Mouse (Mus musculus) fat pad, adult 2 months (tissue): ENCODE measurements around the gene Arl15.
A peak's percentile ranks its signal among the peaks of the same experiment; 100 is the strongest.

Experiments
- DNase-seq: peaks from one replicate; pipeline ENCODE4 v3.0.0-alpha.2; 2011; ENCODE audit warnings: low read depth, low spot score; ENCODE audit errors: extremely low read depth

Arl15 gene

GRCm38 (mm10) chr13:113981461-113982000 lies 187.2 kb downstream of the Arl15 start:
- no peak for DNase-seq

DNA sequence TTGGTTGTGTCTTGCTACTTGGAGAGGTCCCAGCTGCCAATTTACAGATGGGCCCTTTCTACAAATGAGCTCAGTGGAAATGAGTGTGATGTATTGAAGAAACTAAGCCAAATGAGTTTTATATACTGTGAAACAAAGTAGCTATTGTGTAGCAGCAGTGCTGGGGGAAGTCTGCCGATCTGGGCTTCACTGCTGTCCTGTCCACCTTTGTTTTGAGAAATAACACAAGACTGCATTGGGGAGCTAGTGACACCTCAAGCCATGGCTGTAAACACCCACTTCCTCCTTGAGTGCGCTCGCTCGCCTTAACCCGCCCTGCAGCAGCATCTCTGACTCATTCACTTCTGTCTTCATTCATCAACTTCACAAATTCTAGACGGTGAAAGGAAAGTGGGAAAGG lies 189.3 kb downstream of the Arl15 start:
- DNase-seq: no peak

GRCm38 (mm10) chr13:113984491-113984890 lies 190.2 kb downstream of the Arl15 start:
- no peak for DNase-seq

GRCm38 (mm10) chr13:113986864-113987562 lies 192.7 kb downstream of the Arl15 start:
- DNase-seq: peak; percentile 21

DNA sequence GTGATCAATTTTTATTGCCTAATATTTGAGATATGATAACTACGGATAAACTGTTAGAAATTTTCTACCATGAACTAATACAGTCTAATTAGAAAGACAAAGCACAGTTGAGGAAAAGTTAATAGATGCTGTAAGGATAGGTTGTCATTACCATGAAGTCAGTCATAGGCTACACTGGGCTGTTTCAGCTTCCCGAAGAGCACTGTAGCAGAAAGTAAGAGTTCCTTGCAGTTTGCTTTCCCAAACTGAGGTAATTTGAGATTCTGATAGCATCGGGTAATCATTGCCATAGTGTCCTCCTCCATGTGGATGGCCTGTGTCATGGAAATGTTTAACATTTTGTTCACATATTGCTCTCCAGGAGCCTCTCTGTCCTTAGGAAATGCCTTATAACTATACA lies 195.9 kb downstream of the Arl15 start:
- no peak for DNase-seq

GRCm38 (mm10) chr13:113990701-113991100 lies 196.4 kb downstream of the Arl15 start:
- DNase-seq: peak; percentile 7

GRCm38 (mm10) chr13:113993066-113993465 lies 198.8 kb downstream of the Arl15 start:
- DNase-seq: no peak

DNA sequence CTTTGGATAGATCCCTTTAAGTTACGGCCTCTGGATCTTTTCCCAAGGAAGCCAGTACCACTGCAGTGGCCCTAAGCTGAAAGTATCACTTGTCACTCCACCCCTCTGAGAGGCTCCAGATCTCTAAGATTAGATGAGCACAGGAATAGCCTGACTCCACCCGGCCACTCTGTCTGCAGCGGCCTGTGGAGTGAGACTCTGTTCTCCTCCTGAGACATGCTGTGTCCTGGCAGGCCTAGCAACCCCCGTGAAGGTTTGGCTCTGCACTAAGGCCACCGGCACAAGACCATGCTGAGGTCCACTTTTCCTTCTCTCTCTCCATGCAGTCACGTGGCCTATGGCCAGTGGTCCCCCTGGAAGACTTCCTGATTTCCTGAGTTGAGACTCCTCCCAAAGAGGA lies 200.3 kb downstream of the Arl15 start:
- no peak for DNase-seq

DNA sequence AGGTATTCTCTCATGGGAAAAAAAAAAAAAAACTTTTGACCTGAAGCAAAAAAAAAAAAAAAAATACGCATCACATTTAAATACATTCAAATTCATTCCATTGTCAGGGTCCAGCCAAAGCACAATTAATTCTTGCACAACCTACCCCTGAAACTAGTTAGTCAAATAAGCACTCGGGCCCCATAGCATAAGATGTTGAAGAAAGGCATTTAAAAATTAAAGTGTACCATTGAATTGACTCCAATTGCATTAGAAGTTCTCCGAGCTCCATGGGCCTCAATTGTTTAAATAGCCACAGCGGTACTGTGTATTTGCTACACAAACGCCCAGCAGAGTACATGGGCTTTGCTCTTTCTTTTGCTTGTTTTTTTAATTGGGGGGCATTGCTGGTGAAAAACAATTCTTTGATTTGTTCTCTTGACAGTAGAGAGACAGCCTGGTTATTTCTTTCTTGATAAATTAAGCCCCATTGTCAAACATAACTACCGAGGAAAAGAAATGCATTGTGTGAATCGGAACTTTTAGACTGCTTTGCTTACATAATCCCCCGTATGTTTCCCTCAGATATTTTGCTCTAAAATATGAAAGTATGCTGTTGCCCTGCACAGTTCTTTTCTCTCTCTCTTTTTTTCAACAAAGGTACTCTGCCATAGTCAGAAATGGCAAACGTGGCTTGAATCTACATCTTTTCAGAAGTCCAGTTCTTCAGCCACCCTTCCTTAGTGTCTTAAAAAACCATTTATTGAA lies 201.4 kb downstream of the Arl15 start:
- no peak for DNase-seq

GRCm38 (mm10) chr13:113998811-113999210 lies 204.5 kb downstream of the Arl15 start:
- no peak for DNase-seq

DNA sequence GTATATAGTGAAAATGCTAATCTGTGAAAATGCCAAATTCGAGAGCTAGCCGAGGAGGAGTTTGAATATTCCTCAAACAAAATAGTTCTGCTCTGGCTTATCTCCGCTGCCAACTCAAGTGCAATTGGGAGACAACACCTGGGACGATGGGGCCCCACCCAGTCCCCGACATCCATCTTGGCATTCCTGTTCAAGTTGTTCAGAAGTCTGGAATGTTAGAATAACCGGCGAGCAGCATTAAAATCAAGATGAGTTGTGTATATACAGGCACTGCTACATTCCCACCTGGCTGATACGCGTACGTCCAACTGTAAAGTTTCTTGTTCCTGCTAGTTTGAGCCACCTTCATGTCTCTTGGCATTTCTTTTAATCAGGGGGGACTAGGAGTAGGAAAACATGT lies 209.2 kb downstream of the Arl15 start:
- no peak for DNase-seq

GRCm38 (mm10) chr13:114004191-114004590 lies 209.9 kb downstream of the Arl15 start:
- no peak for DNase-seq

- DNase-seq: no peak
These were observed 215.5 kb downstream of the Arl15 start for GRCm38 (mm10) chr13:114009786-114010185.

GRCm38 (mm10) chr13:114010521-114010920 lies 216.2 kb downstream of the Arl15 start:
- no peak for DNase-seq

- no peak for DNase-seq
These were observed 216.7 kb downstream of the Arl15 start for GRCm38 (mm10) chr13:114011019-114011418.

DNA sequence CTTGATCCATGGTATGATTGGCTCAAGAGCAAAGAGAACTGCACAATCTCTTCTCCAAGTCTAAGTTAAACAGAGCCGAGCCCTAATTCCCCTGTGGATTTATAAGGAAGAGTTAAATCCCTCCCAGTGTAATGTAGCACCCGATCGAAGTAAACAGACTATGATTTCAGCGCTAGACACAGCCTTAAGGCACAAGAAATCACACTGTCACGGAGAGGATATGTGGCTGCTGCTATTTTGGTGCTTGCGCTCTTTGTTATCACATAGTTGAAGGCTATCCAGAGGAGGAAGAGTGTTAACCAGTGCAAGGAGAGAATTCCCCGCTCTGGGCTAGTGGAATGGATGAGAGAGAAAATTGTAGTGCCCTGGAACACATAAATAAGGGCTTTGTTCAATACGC lies 223.6 kb downstream of the Arl15 start:
- no peak for DNase-seq

DNA sequence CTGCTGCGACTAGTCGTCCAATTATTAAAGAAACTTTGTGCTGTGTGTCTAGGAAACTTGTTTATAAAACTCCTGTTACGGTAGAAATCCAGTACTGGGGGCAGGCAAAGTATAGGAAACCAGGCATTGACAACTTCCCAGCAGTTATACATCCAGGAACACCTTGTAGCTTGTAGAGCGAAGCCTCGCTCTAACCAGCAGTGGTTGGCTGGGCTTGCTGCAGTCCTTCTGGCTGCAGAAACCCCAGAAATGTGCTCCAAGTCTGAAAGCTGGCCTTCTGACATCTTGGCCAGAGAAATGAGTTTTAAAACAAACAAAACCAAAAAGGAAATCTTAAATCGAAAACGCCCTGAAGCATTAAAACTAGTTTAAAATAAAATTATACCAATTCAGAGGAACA lies 229.2 kb downstream of the Arl15 start:
- DNase-seq: no peak

GRCm38 (mm10) chr13:114026306-114026705 lies 232.0 kb downstream of the Arl15 start:
- no peak for DNase-seq

GRCm38 (mm10) chr13:114026751-114027150 lies 232.4 kb downstream of the Arl15 start:
- DNase-seq: no peak

GRCm38 (mm10) chr13:114048071-114048470 lies 253.8 kb downstream of the Arl15 start:
- no peak for DNase-seq

- no peak for DNase-seq
These were observed 254.4 kb downstream of the Arl15 start for GRCm38 (mm10) chr13:114048688-114049087.

DNA sequence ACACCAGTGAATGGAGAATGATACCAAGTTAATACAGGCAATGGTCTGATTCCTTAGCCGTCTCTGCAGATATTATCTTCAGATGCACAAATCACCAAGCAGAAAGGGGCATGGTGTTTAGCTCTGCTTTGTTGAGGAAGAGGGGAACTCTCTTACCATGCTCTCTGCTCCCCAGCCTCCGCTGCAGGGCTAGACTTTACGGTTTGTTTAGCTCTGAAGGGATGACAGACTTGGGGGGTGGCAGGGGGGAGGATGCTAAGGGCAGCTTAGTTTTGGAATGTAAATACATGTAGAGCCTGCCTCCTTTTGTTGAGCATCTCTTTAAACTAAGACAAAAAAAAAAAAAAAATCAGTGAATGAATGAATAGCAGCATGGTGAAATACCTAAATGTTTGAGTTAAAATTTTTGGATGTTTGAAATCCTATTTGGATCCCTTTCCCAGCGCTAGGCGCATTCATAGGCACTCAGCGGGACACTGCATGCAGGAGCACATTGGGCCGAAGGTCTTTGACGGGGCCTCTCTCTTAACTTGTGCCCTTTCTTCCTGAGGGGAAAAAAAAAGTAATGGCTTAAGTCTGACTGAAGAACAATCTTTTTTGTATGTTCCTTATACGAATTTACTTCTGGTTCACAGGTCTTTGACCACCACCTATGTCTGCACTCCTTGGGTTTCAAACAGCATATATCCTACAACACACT lies 257.0 kb downstream of the Arl15 start:
- DNase-seq: no peak
